Mouse (Mus musculus) heart, postnatal 25 days (tissue): ENCODE measurements at regions not wholly inside any gene's neighbourhood (a gene's known extent, or its start where the extent isn't known, plus 50 kb on each side); places are given as distances from the start of the nearest gene placed in this dataset.

Experiments used
- DNase-seq: peaks from one replicate; pipeline ENCODE4 v3.0.0; 2022; ENCODE audit warnings: low spot score
- intact Hi-C: fragments of 180-260 bp; cut with DNase I; formaldehyde crosslinking; loops from one replicate; pipeline ENCODE4 v1.15.1; 2025

DNA sequence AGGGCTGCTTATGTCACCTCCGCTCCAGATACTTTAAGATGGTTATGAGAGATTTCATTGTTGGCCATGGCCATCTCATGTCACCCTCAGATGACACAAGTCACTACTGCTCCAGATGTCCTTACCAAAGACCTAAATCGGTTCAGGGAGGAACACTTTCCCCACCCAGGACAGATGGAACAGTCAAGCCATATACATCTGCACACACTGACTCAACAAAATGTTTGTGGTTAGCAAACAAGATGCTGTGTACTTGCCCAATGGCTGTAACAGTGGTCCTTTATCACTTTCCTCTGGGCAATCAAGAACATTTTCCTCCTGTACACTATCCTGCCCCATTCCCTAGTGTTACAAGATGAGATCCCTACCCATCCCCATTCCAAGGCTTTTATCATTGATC, 64.1 kb upstream of the Tent5a start:
- no peak for DNase-seq
- intact Hi-C loops = no loop called here

DNA sequence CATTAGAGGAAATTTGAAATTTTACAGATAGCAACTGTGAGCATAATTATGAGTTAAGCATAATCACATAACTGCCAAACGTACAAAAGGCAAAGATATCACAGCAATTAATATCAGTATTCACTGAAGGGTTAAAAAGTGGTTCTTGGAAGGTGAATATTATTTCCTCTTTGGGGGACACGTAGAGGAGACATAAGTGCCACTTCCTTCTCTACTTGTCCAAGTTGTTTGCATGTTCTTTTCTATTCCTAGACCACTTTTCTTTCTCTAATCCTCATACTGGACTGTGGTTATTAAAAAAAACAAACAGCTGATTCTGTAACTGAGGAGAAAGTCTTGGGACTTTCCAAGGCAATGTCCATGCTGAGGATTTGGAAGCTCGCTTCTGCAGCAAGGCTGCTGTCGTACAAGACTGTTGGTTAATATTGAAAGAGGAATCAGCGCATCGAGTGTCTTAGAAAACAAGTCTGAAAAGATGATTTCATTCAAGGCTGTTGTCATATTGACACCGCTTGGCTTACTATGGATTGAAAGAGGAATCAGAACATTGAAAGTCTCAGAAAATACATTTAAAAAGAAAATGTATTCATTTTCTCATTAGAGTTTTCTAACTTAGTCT, 61.7 kb upstream of the Tent5a start:
- intact Hi-C loops = no loop called here
- DNase-seq = no peak

DNA sequence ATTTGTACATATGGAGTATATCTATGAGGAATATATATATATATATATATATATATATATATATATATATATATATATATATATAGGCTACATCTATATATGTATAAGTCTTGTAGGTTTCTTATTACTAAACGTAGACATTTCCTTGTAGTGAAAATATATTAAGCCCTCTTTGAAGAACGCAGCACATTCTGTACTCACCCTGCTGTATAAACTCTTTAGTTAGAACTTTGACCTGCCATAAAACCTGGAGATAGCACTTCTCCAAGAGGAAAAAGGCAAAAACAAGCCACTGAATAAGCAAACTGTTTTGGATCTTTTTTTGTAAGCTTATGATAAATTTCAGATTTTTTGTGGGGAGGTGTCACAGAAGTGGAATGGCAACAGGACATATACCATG, 55.3 kb upstream of the Tent5a start:
- DNase-seq = no peak
- intact Hi-C loops = no loop called here

DNA sequence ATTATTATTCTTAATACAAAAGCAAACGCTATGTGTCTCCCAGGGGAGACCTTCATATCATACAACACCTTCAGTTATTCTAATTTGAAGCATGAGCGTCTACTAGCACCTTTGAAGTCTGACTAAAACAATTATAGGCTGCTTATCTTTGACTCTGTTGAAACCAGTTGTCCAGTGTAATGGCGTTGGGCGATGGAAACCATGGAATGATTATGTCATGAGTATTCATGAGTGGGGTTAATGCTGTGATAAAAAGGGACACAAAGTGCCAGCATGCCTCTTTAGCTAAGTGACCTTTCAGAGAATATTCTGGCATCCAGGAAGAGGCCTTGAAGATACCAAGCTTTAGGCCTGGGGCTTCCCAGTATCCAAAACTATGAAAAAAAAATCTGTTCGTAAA, 53.6 kb upstream of the Tent5a start:
- intact Hi-C loops = no loop called here
- DNase-seq = no peak

DNA sequence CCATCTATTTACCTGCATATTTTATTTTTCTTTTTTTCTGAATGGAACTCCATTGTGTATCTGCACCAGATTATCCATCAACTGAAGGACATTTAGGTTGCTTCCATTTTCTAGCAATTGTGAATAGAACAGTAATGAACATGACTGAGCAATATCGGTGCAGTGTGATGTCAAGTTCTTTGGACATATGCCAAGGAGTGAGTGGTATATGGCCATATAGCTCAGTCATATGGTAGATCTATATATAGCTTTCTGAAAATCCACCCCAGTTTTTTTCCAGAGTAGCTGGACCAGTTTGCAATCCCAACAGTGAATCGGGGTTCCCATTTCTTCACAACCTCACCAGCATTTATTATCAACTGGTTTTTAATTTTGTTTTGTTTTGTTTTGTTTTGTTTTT, 52.0 kb upstream of the Tent5a start:
- intact Hi-C loops = no loop called here
- no peak for DNase-seq
